Mouse (Mus musculus) bone marrow macrophage, adult 2 months (primary cell): ENCODE data around the gene Cebpz.

Source experiments
- CTCF ChIP-seq: IDR thresholded peaks from 2 replicates; pipeline ENCODE4 v1.5.1; 2012; ENCODE audit warnings: low read depth, mild to moderate bottlenecking, low read length, moderate library complexity
- POLR2A ChIP-seq: IDR thresholded peaks from 2 replicates; pipeline ENCODE4 v1.6.1; 2012; ENCODE audit warnings: mild to moderate bottlenecking, low read depth, low read length, borderline replicate concordance

- TF ChIP-seq CTCF (no peak), POLR2A (no peak)
These were observed 475 bp upstream of the Cebpz start for GRCm38 (mm10) chr17:78937229-78937853.
